Mouse (Mus musculus): ENCODE measurements around the gene Rgs4.

Gene Rgs4

GRCm38 (mm10) chr1:169747473-169747872, at the start of gene Rgs4:
Gene Rgs4 (minus strand): TSS chr1:169747642.
- CTCF ChIA-PET: no interaction called here

GRCm38 (mm10) chr1:169792437-169792836, 45.0 kb upstream of the Rgs4 start:
- CTCF ChIA-PET: no interaction called here

GRCm38 (mm10) chr1:169785981-169786380, 38.5 kb upstream of the Rgs4 start:
- CTCF ChIA-PET: no interaction called here

GRCm38 (mm10) chr1:169776566-169776965, 29.1 kb upstream of the Rgs4 start:
- CTCF ChIA-PET: no interaction called here

GRCm38 (mm10) chr1:169764619-169764955, 17.1 kb upstream of the Rgs4 start:
- CTCF ChIA-PET: no interaction called here

- CTCF ChIA-PET: no interaction called here
Measured at GRCm38 (mm10) chr1:169763858-169764618, 16.6 kb upstream of the Rgs4 start.

- CTCF ChIA-PET: no interaction called here
Measured at GRCm38 (mm10) chr1:169762524-169762923, 15.1 kb upstream of the Rgs4 start.

- CTCF ChIA-PET: no interaction called here
Measured at GRCm38 (mm10) chr1:169756532-169756931, 9.1 kb upstream of the Rgs4 start.

GRCm38 (mm10) chr1:169752395-169752794, 5.0 kb upstream of the Rgs4 start:
- CTCF ChIA-PET: no interaction called here

- CTCF ChIA-PET: no interaction called here
Measured at GRCm38 (mm10) chr1:169748439-169748838, 997 bp upstream of the Rgs4 start.

GRCm38 (mm10) chr1:169747902-169748301, 460 bp upstream of the Rgs4 start:
- CTCF ChIA-PET: no interaction called here

- CTCF ChIA-PET: no interaction called here
Measured at GRCm38 (mm10) chr1:169741147-169741546, 6.3 kb downstream of the Rgs4 start.

GRCm38 (mm10) chr1:169737231-169737630, 10.2 kb downstream of the Rgs4 start:
- CTCF ChIA-PET: no interaction called here

- CTCF ChIA-PET: no interaction called here
Measured at GRCm38 (mm10) chr1:169736139-169736538, 11.3 kb downstream of the Rgs4 start.

GRCm38 (mm10) chr1:169730599-169731100, 16.8 kb downstream of the Rgs4 start:
- CTCF ChIA-PET: no interaction called here

GRCm38 (mm10) chr1:169726319-169726718, 21.1 kb downstream of the Rgs4 start:
- CTCF ChIA-PET: no interaction called here

- CTCF ChIA-PET: no interaction called here
Measured at GRCm38 (mm10) chr1:169721836-169722235, 25.6 kb downstream of the Rgs4 start.

- CTCF ChIA-PET: no interaction called here
Measured at GRCm38 (mm10) chr1:169704395-169705087, 42.9 kb downstream of the Rgs4 start.

- CTCF ChIA-PET: no interaction called here
Measured at GRCm38 (mm10) chr1:169699184-169699583, 48.3 kb downstream of the Rgs4 start.

GRCm38 (mm10) chr1:169697236-169697635, 50.2 kb downstream of the Rgs4 start:
- CTCF ChIA-PET: no interaction called here

GRCm38 (mm10) chr1:169695356-169695755, 52.1 kb downstream of the Rgs4 start:
- CTCF ChIA-PET: no interaction called here

GRCm38 (mm10) chr1:169693537-169693936, 53.9 kb downstream of the Rgs4 start:
- CTCF ChIA-PET: interaction anchor here (0.6 kb wide), 1 partner anchor 216 kb away, joined by 3 read pairs; no protein-coding TSS in a partner anchor

GRCm38 (mm10) chr1:169693040-169693439, 54.4 kb downstream of the Rgs4 start:
- CTCF ChIA-PET: interaction anchor here (0.6 kb wide), 1 partner anchor 216 kb away, joined by 3 read pairs; no protein-coding TSS in a partner anchor

All from spleen, embryonic (tissue).